Mouse (Mus musculus) neural tube, embryonic 11.5 days (tissue): ENCODE measurements around the gene Slc15a1. TPM values are rescaled to one million over a fixed set of nuclear protein-coding genes. Genes with fewer than 3 reads are reported as not detected.
A peak's percentile ranks its signal among the peaks of the same experiment; 100 is the strongest.

ENCODE experiments used
- ATAC-seq: fragments of 200-750 bp; cut with Nextera tagmentation; 2 replicates; pipeline ENCODE4 v1.8.0; 2017; ENCODE audit warnings: moderate number of reproducible peaks, mild to moderate bottlenecking, moderate TSS enrichment, moderate library complexity; ENCODE audit not compliant: insufficient read depth, low FRiP score, low TSS enrichment
- DNase-seq: peaks from one replicate; pipeline ENCODE4 v3.0.0-alpha.2; 2015; ENCODE audit warnings: low spot score
- H3K27ac ChIP-seq: fragments of 300-500 bp; sonication (generic); 2 replicates; pipeline ENCODE4 v1.5.1; 2014; ENCODE audit warnings: low read depth, mild to moderate bottlenecking, low read length
- H3K27me3 ChIP-seq: fragments of 300-500 bp; sonication (generic); 2 replicates; pipeline ENCODE4 v1.6.1; 2014; ENCODE audit warnings: mild to moderate bottlenecking, low read length, mixed read lengths; ENCODE audit not compliant: control insufficient read depth, insufficient read depth
- H3K36me3 ChIP-seq: fragments of 300-500 bp; sonication (generic); 2 replicates; pipeline ENCODE4 v1.6.1; 2014; ENCODE audit warnings: mild to moderate bottlenecking, low read length, moderate library complexity, mixed read lengths; ENCODE audit not compliant: control insufficient read depth, insufficient read depth
- H3K4me1 ChIP-seq: fragments of 300-500 bp; sonication (generic); 2 replicates; pipeline ENCODE4 v1.6.1; 2014; ENCODE audit warnings: low read length, mixed read lengths; ENCODE audit not compliant: control insufficient read depth, insufficient read depth
- H3K4me2 ChIP-seq: fragments of 300-500 bp; sonication (generic); 2 replicates; pipeline ENCODE4 v1.6.1; 2014; ENCODE audit warnings: low read depth, mild to moderate bottlenecking, moderate library complexity
- H3K4me3 ChIP-seq: fragments of 300-500 bp; sonication (generic); 2 replicates; pipeline ENCODE4 v1.5.1; 2014; ENCODE audit warnings: low read depth, low read length
- H3K9ac ChIP-seq: fragments of 300-500 bp; sonication (generic); 2 replicates; pipeline ENCODE4 v1.6.1; 2014; ENCODE audit warnings: mild to moderate bottlenecking, low read length
- H3K9me3 ChIP-seq: fragments of 300-500 bp; sonication (generic); 2 replicates; pipeline ENCODE4 v1.6.1; 2016; ENCODE audit warnings: low read length; ENCODE audit not compliant: control insufficient read depth
- WGBS: fragments of 180-500 bp; shearing (Covaris S2); extraction: QIAGEN DNeasy Blood & Tissue Kit; methylation state at CpG from one replicate; pipeline ENCODE4 v1.1.7; 2014; 5-methylcytosine and 5-hydroxymethylcytosine counted together
- polyA plus RNA-seq: library from polyadenylated mRNA; unstranded; fragments of >200 nt; fragmentation: Nextera tagmentation; extraction: Ambion mirVana; gene quantifications from 2 replicates; pipeline ENCODE4 v1.2.1, GENCODE M21; 2014

Gene Slc15a1
- polyA plus RNA-seq, 1 experiment from 2014 or later, result not detected

DNA sequence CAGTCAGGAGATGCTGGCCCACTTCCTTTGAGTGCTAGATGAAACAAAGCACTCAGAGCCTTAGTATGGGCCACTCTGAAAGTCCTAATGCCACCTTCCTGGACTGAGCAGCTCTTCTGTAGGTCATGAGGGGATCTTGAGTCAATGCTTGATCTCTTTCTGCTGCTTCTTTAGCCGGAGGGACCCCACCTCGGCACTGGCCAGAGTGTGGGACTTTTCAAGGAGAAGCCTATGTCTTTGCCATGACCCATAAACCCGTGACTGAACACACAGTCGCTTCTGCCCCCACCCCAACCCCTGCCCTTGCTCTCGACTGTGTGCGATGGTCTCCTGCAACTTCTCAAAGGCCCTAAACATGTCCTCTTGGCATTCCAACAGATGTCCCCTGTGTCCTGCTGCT lies 52.8 kb downstream of the Slc15a1 start:
- 80% methylated on average over 6 of the region's 6 CpGs for WGBS
- no peaks in the 10 kb centered on the region for H3K9me3 ChIP-seq
- H3K9ac ChIP-seq, result no peak overlapping the region
- ATAC-seq, result no peak
- H3K27ac ChIP-seq, result no peak overlapping the region
- no peaks in the 10 kb centered on the region for H3K4me1 ChIP-seq
- H3K4me3 ChIP-seq, result no peak overlapping the region
- no peaks in the 10 kb centered on the region for H3K27me3 ChIP-seq
- H3K4me2 ChIP-seq, result no peak overlapping the region
- no peaks in the 10 kb centered on the region for H3K36me3 ChIP-seq
- no peak for DNase-seq

- Histone ChIP-seq H3K36me3 (no peaks in the 10 kb centered on the region), H3K4me2 (no peak overlapping the region), H3K27ac (no peak overlapping the region), H3K4me1 (no peaks in the 10 kb centered on the region), H3K4me3 (no peak overlapping the region), H3K9me3 (no peaks in the 10 kb centered on the region), H3K9ac (no peak overlapping the region), H3K27me3 (no peaks in the 10 kb centered on the region)
- ATAC-seq, result no peak
- 68% methylated on average over 7 of the region's 7 CpGs for WGBS
- no peak for DNase-seq
Observed at GRCm38 (mm10) chr14:121451424-121452029, 53.5 kb downstream of the Slc15a1 start.

- ATAC-seq, result peak; percentile 48; the same call in 1 of the 2 replicates
- H3K9ac ChIP-seq, result no peak overlapping the region
- peak overlapping the region; percentile 22; the same call in 1 of the 2 replicates for H3K4me2 ChIP-seq
- H3K9me3 ChIP-seq, result no peaks in the 10 kb centered on the region
- H3K27ac ChIP-seq, result no peak overlapping the region
- 25% methylated on average over 18 of the region's 18 CpGs for WGBS
- H3K36me3 ChIP-seq, result no peaks in the 10 kb centered on the region
- no peak overlapping the region for H3K4me3 ChIP-seq
- H3K27me3 ChIP-seq, result no peaks in the 10 kb centered on the region
- H3K4me1 ChIP-seq, result no peaks in the 10 kb centered on the region
- peak; percentile 57 for DNase-seq
Observed at GRCm38 (mm10) chr14:121450504-121451423, 54.3 kb downstream of the Slc15a1 start.

DNA sequence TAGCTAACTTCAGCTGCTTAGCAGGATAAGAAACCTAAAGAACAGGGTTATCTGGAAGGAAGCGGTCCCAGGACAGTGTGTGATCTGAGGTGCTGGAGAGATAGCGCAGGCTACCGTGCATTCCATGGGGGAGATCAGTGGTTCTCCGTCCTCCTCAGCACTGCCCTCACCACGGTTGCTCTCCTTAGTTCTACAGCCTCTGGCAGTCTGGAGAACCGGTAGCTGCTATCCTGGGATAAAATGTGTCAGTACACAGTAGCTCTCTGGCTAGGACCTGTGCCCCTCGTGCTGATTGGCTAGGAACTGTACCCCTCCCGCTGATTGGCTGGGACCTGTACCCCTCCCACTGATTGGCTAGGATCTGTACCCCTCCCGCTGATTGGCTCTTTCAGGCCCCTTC lies 58.1 kb downstream of the Slc15a1 start:
- Histone ChIP-seq H3K4me1 (no peaks in the 10 kb centered on the region), H3K9me3 (no peaks in the 10 kb centered on the region), H3K9ac (no peak overlapping the region), H3K27me3 (no peaks in the 10 kb centered on the region), H3K36me3 (no peaks in the 10 kb centered on the region), H3K4me3 (peak overlapping the region; percentile 11; the same call in 1 of the 2 replicates), H3K27ac (no peak overlapping the region), H3K4me2 (peak overlapping the region; percentile 22; the same call in 1 of the 2 replicates)
- peak; percentile 95 for ATAC-seq
- WGBS, result 17% methylated on average over 9 of the region's 9 CpGs
- DNase-seq, result peak; percentile 64

- H3K27ac ChIP-seq, result no peak overlapping the region
- DNase-seq, result peak; percentile 73
- no peaks in the 10 kb centered on the region for H3K27me3 ChIP-seq
- WGBS, result 18% methylated on average over 8 of the region's 8 CpGs
- no peaks in the 10 kb centered on the region for H3K9me3 ChIP-seq
- no peaks in the 10 kb centered on the region for H3K4me1 ChIP-seq
- H3K9ac ChIP-seq, result no peak overlapping the region
- H3K4me3 ChIP-seq, result no peak overlapping the region
- H3K4me2 ChIP-seq, result no peak overlapping the region
- no peak for ATAC-seq
- H3K36me3 ChIP-seq, result no peaks in the 10 kb centered on the region
Observed at GRCm38 (mm10) chr14:121445194-121445593, 59.9 kb downstream of the Slc15a1 start.

DNA sequence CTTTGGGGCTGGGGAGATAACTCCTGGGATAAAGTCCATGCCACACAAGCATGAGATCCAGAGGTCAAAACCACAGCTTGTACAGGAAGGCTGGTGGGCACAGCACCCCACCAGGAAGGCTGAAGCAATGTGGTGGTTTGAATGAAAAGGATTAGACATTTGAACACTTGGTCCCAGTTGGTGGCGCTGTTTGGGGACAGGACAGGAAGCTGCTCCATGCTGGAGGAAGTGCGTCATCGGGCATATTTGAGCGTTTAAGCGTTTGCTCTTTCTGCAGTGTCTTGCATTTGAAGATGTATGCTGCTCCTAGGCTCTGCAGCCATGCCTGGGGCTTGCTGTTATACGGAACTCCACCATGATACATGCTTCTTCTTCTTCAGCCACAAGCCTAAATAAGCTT lies 64.2 kb downstream of the Slc15a1 start:
- Histone ChIP-seq H3K9ac (no peak overlapping the region), H3K9me3 (no peaks in the 10 kb centered on the region), H3K4me1 (no peaks in the 10 kb centered on the region), H3K27ac (no peak overlapping the region), H3K36me3 (no peaks in the 10 kb centered on the region), H3K4me3 (no peak overlapping the region), H3K27me3 (no peaks in the 10 kb centered on the region), H3K4me2 (no peak overlapping the region)
- WGBS, result 92% methylated on average over 6 of the region's 6 CpGs
- no peak for DNase-seq
- no peak for ATAC-seq

DNA sequence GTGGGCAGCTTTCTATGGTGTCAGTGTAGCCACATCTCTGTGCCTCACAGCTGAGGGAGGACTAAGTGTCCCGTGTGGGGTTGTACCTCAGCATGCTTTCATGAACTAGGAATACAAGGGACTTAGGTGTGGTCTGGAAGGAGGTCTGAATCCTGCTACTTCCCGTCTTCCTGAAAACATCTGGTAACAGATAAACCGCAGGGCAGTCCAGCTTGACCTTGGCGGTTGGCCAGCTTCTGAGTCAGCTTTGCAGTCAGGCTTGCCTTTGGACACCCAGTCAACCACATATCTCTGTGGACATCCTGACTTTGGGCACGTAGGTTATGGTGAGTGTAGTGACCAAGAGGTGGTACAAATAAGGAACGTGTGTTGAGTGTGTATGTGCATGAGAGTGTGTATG lies 68.0 kb downstream of the Slc15a1 start:
- H3K27ac ChIP-seq, result no peak overlapping the region
- H3K9ac ChIP-seq, result no peak overlapping the region
- 82% methylated on average over 6 of the region's 6 CpGs for WGBS
- no peaks in the 10 kb centered on the region for H3K36me3 ChIP-seq
- no peaks in the 10 kb centered on the region for H3K9me3 ChIP-seq
- DNase-seq (no peak), ATAC-seq (no peak)
- H3K27me3 ChIP-seq, result no peaks in the 10 kb centered on the region
- H3K4me1 ChIP-seq, result no peaks in the 10 kb centered on the region
- no peak overlapping the region for H3K4me3 ChIP-seq
- no peak overlapping the region for H3K4me2 ChIP-seq

GRCm38 (mm10) chr14:121436455-121436854 lies 68.6 kb downstream of the Slc15a1 start:
- Histone ChIP-seq H3K27ac (no peak overlapping the region), H3K4me1 (no peaks in the 10 kb centered on the region), H3K4me2 (no peak overlapping the region), H3K9ac (no peak overlapping the region), H3K36me3 (no peaks in the 10 kb centered on the region), H3K4me3 (no peak overlapping the region), H3K9me3 (no peaks in the 10 kb centered on the region), H3K27me3 (no peaks in the 10 kb centered on the region)
- DNase-seq, result no peak
- no peak for ATAC-seq
- WGBS, result 90% methylated on average over 3 of the region's 3 CpGs

DNA sequence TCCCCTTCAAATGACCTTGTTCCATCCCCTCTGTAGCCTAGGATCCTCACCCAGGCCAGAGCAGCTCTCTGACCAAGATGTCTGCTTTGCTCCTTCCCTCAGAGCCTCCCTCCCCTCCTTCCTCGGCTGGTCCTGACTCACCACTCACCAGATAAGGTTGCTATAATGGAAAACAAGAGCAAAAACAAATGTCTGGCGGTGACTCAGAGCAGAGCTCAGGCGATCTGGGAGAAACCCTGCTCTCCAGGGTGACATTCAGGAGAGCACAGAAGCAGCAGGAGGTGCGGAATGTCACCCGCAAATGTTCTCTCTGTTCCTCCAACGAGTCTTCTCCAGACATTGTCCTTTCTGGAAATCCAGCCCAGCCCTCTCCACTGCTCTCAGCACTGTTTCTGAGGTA lies 69.3 kb downstream of the Slc15a1 start:
- Histone ChIP-seq H3K4me2 (no peak overlapping the region), H3K4me3 (no peak overlapping the region), H3K36me3 (no peaks in the 10 kb centered on the region), H3K9ac (no peak overlapping the region), H3K27ac (no peak overlapping the region), H3K9me3 (no peaks in the 10 kb centered on the region), H3K4me1 (no peaks in the 10 kb centered on the region), H3K27me3 (no peaks in the 10 kb centered on the region)
- 43% methylated on average over 6 of the region's 6 CpGs for WGBS
- no peak for ATAC-seq
- no peak for DNase-seq
